Mouse (Mus musculus) frontal cortex, postnatal 36 days (tissue): ENCODE results near the gene Gtpbp3.
A peak's percentile ranks its signal among the peaks of the same experiment; 100 is the strongest.
"Not testable (repeated sequence)": the region's sequence is repeated elsewhere in the genome, so short reads cannot be mapped to it uniquely, and the experiment has no call there.

ENCODE experiments used
- DNase-seq, 2 experiments: peaks; one replicate each; pipeline ENCODE4 v3.0.0; 2022; ENCODE audit warnings: low spot score in 2 of 2

Gtpbp3 gene

GRCm38 (mm10) chr8:71497077-71497645 lies 9.3 kb downstream of the Gtpbp3 start:
- no peak for DNase-seq

- no peak for DNase-seq
Measured at GRCm38 (mm10) chr8:71497881-71498501, 10.1 kb downstream of the Gtpbp3 start.

GRCm38 (mm10) chr8:71498816-71499690 lies 11.2 kb downstream of the Gtpbp3 start:
- DNase-seq, result no peak

GRCm38 (mm10) chr8:71504349-71504748 lies 16.4 kb downstream of the Gtpbp3 start:
- DNase-seq, result no peak

GRCm38 (mm10) chr8:71505326-71505725 lies 17.4 kb downstream of the Gtpbp3 start:
- DNase-seq, result no peak

GRCm38 (mm10) chr8:71505979-71506378 lies 18.1 kb downstream of the Gtpbp3 start:
- DNase-seq, result no peak

GRCm38 (mm10) chr8:71507589-71508104 lies 19.7 kb downstream of the Gtpbp3 start:
- DNase-seq, result peak; percentile 70 to 90

- DNase-seq, result no peak
Measured at GRCm38 (mm10) chr8:71509316-71509715, 21.4 kb downstream of the Gtpbp3 start.

GRCm38 (mm10) chr8:71511644-71512043 lies 23.7 kb downstream of the Gtpbp3 start, which contains the start of gene Plvap:
Plvap (minus strand) TSS chr8:71511752.
- DNase-seq, result no peak

- DNase-seq, result no peak
Measured at GRCm38 (mm10) chr8:71513018-71513754, 25.3 kb downstream of the Gtpbp3 start.

- DNase-seq, result no peak
Measured at GRCm38 (mm10) chr8:71515043-71515442, 27.1 kb downstream of the Gtpbp3 start.

GRCm38 (mm10) chr8:71516786-71517185 lies 28.9 kb downstream of the Gtpbp3 start:
- DNase-seq, result no peak

GRCm38 (mm10) chr8:71519037-71519825 lies 31.3 kb downstream of the Gtpbp3 start:
- DNase-seq, result not testable (repeated sequence)

GRCm38 (mm10) chr8:71521634-71522033 lies 33.7 kb downstream of the Gtpbp3 start:
- peak; percentile 90 to 94 for DNase-seq

GRCm38 (mm10) chr8:71525226-71526050 lies 37.5 kb downstream of the Gtpbp3 start, which contains the start of gene Ccdc194:
Ccdc194 (minus strand) TSS chr8:71525711.
- DNase-seq, result no peak

GRCm38 (mm10) chr8:71526272-71526671 lies 38.4 kb downstream of the Gtpbp3 start:
- no peak for DNase-seq

- no peak for DNase-seq
Measured at GRCm38 (mm10) chr8:71527162-71527870, 39.4 kb downstream of the Gtpbp3 start.

GRCm38 (mm10) chr8:71528362-71529073 lies 40.6 kb downstream of the Gtpbp3 start:
- DNase-seq, result no peak
